In genomic region chr16:91561541-91562457, GRCm38 (mm10) we compare ENCODE assay signal across 13 mouse cellular contexts. TPM values are rescaled to one million over a fixed set of nuclear protein-coding genes. Genes with fewer than 3 reads are reported as not detected.
A peak's percentile ranks its signal among the peaks of the same experiment; 100 is the strongest.
DNase-seq lines count a peak whose midpoint lies in the region; TF ChIP-seq lines count a peak whose summit lies in the region.
"Had no signal": no experiment of that assay in that cellular context is flagged by ENCODE, and none has a peak within 500 bp of the region (broad histone marks: within the 10 kb centered on the region; RNA-seq: fewer than 3 reads in every experiment).

No protein-coding gene starts in this region.

- peak overlapping the region; percentile 5; the same call in 1 of the 2 replicates for H3K4me3 ChIP-seq in ES-Bruce4 (ENCODE audit: low read depth, low read length)
- H3K4me3 ChIP-seq: gastrocnemius, adult 2 months; neural tube, embryonic 13.5 days had no signal

- H3K9ac ChIP-seq in ES-Bruce4 (ENCODE audit: low read depth, poor library complexity, severe bottlenecking) = no peak overlapping the region
- H3K9ac ChIP-seq: neural tube, embryonic 13.5 days had no signal

- no peaks in the 10 kb centered on the region for H3K27me3 ChIP-seq in ES-Bruce4 (ENCODE audit: control insufficient read depth, insufficient read depth, low read length, poor library complexity, severe bottlenecking)
- H3K27me3 ChIP-seq: neural tube, embryonic 13.5 days had no signal

- 0 out of 2 replicates have a peak, but pooled peaks cover 3% of the 10 kb centered on the region for H3K9me3 ChIP-seq in ES-Bruce4 (replicated peaks; ENCODE audit: control insufficient read depth, insufficient read depth, low read length, poor library complexity, severe bottlenecking)
- H3K9me3 ChIP-seq: neural tube, embryonic 13.5 days had no signal

- no peak for TF ChIP-seq CTCF in ES-Bruce4 (IDR thresholded peaks at IDR 0.05; ENCODE audit: low read depth, low read length)

- no peak for TF ChIP-seq POLR2A in ES-Bruce4 (IDR thresholded peaks at IDR 0.05; ENCODE audit: insufficient read depth, low read length)

- peaks cover 3% of the 10 kb centered on the region for H3K4me1 ChIP-seq in ES-Bruce4 (ENCODE audit: control insufficient read depth, insufficient read depth, low read length)

- H3K36me3 ChIP-seq in ES-Bruce4 (ENCODE audit: control insufficient read depth, insufficient read depth, low read length, poor library complexity, severe bottlenecking) = no peaks in the 10 kb centered on the region

- peak; percentile 69 for DNase-seq in layer of hippocampus, adult 9-11 months
- no peak for DNase-seq in layer of hippocampus, postnatal 14 days (ENCODE audit: low spot score in 2 of 2)
- peak; percentile 31 for DNase-seq in B cell, adult 2 months
- DNase-seq in induced T-regulatory cell, adult 2 months (ENCODE audit: low read depth) = peak; percentile 41
- DNase-seq in kidney, adult 18-20 months = no peak
- DNase-seq in thymus, postnatal 25 days = no peak
- DNase-seq in gastrocnemius, postnatal 25 days = no peak
- DNase-seq: cerebellum, adult 11 months; thymus, adult 18-20 months had no signal

- 0 out of 2 replicates have a peak overlapping the region, but pooled peaks have one; percentile 31 for H3K27ac ChIP-seq in ES-Bruce4 (ENCODE audit: insufficient read depth, low read length)
- H3K27ac ChIP-seq: gastrocnemius, adult 2 months; kidney, postnatal 0 days; neural tube, embryonic 13.5 days had no signal

- 0 out of 2 replicates have a peak, but pooled peaks have one; percentile 21 for TF ChIP-seq EP300 in ES-Bruce4 (IDR thresholded peaks at IDR 0.05; ENCODE audit: insufficient read depth, low read depth, low read length)

RNA-seq across cellular contexts. Expression of gene Ifngr2, which starts 14.9 kb away (rescaled TPM):
- 10 to 100 TPM; 82.4 to 87.0 TPM for total RNA-seq in layer of hippocampus, postnatal 14 days (2021)
- 5.0 and 8.9 TPM in 2 replicates for polyA plus RNA-seq in ES-Bruce4 (2011; ENCODE audit: insufficient read depth, insufficient read length, low read depth, missing spikeins)
- total RNA-seq in gastrocnemius, postnatal 25 days (2021) = 10 to 100 TPM; 50.5 to 71.4 TPM

RNA-seq across cellular contexts. Expression of gene Tmem50b, which starts 35.8 kb away (rescaled TPM):
- total RNA-seq in layer of hippocampus, postnatal 14 days (2021) = 100 to 1,000 TPM; 126 to 142 TPM
- polyA plus RNA-seq in ES-Bruce4 (2011; ENCODE audit: insufficient read depth, insufficient read length, low read depth, missing spikeins) = 27.2 and 30.9 TPM in 2 replicates
- total RNA-seq in gastrocnemius, postnatal 25 days (2021) = 10 to 100 TPM; 18.2 to 18.5 TPM

RNA-seq across cellular contexts. Expression of gene Dnajc28, which starts 57.0 kb away (rescaled TPM):
- total RNA-seq in layer of hippocampus, postnatal 14 days (2021) = 1 to 10 TPM; 5.0 to 6.5 TPM
- polyA plus RNA-seq in ES-Bruce4 (2011; ENCODE audit: insufficient read depth, insufficient read length, low read depth, missing spikeins) = 2.5 and 4.9 TPM in 2 replicates
- total RNA-seq in gastrocnemius, postnatal 25 days (2021) = 10 to 100 TPM; 11.8 to 12.7 TPM

Comparison
In these comparisons a context has a peak if more than half of its experiments do, and no peak if none do; other contexts are left out.
1. DNase-seq: peak in layer of hippocampus, adult 9-11 months (single experiment), B cell, adult 2 months (2 of 2) and induced T-regulatory cell, adult 2 months (single experiment); none in layer of hippocampus, postnatal 14 days (0 of 2), kidney, adult 18-20 months (single experiment), thymus, postnatal 25 days (single experiment) and gastrocnemius, postnatal 25 days (single experiment).
2. RNA of gene Tmem50b, which starts 35.8 kb away (total RNA-seq): 126 to 142 TPM in layer of hippocampus, postnatal 14 days; 18.2 to 18.5 TPM in gastrocnemius, postnatal 25 days; every median in the first group is over 4 times any median in the second.